Mouse (Mus musculus): ENCODE data around the gene 5730507C01Rik. TPM values are rescaled to one million over a fixed set of nuclear protein-coding genes. Genes with fewer than 3 reads are reported as not detected.

5730507C01Rik gene
- 10.3 TPM for polyA plus RNA-seq (2014; fragmentation: Illumina TruSeq; extraction: RNeasy Lipid Tissue Mini Kit (QIAGEN cat#74804))

GRCm38 (mm10) chr12:18514171-18514570 lies at the start of gene 5730507C01Rik:
Gene 5730507C01Rik (plus strand): TSS chr12:18514510.

All from ovary, adult 10 weeks (tissue).